Mouse (Mus musculus): ENCODE data around the gene Wbp2nl.
"Not testable (repeated sequence)": the region's sequence is repeated elsewhere in the genome, so short reads cannot be mapped to it uniquely, and the experiment has no call there.

Gene Wbp2nl

GRCm38 (mm10) chr15:82350349-82350748, 51.6 kb downstream of the Wbp2nl start:
- DNase-seq = no peak

- DNase-seq = no peak
Observed at GRCm38 (mm10) chr15:82351480-82351879, 52.7 kb downstream of the Wbp2nl start.

GRCm38 (mm10) chr15:82353078-82353744, 54.5 kb downstream of the Wbp2nl start:
- no peak for DNase-seq

GRCm38 (mm10) chr15:82353745-82354113, 55.0 kb downstream of the Wbp2nl start:
- no peak for DNase-seq

GRCm38 (mm10) chr15:82354126-82354945, 55.6 kb downstream of the Wbp2nl start, which contains the start of gene Ndufa6:
TSS of gene Ndufa6 (minus strand) at chr15:82354322.
- DNase-seq = peak; percentile 98

- DNase-seq = no peak
Observed at GRCm38 (mm10) chr15:82358431-82359260, 59.9 kb downstream of the Wbp2nl start.

- peak; percentile 1 for DNase-seq
Observed at GRCm38 (mm10) chr15:82361459-82362018, 62.8 kb downstream of the Wbp2nl start.

- no peak for DNase-seq
Observed at GRCm38 (mm10) chr15:82362234-82362633, 63.5 kb downstream of the Wbp2nl start.

- not testable (repeated sequence) for DNase-seq
Observed at GRCm38 (mm10) chr15:82363801-82364200, 65.0 kb downstream of the Wbp2nl start.

Measured in layer of hippocampus, adult 9-11 months (tissue).